Mouse (Mus musculus): ENCODE data around the gene Ppara.
"Not testable (repeated sequence)": the region's sequence is repeated elsewhere in the genome, so short reads cannot be mapped to it uniquely, and the experiment has no call there.

DNA sequence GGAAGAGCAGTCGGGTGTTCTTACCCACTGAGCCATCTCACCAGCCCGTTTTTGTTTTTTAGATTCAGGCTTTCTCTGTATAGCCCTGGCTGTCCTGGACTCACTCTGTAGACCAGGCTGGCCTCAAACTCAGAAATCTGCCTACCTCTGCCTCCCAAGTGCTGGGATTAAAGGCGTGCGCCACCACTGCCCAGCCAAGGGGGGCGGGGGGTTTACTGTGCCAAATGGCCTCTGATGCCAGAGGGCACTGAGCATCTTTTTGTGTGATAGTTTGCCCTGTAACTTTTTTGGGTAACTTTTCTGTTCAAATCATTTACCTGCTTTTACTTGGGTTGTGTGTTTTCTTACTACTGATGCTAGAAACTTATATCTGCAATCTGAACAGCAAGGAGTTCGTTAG is 44.1 kb downstream of the Ppara start:
- not testable (repeated sequence) for TF ChIP-seq TCF12 (IDR thresholded peaks at IDR 0.05; ENCODE audit: low read depth, low read length); CTCF (IDR thresholded peaks at IDR 0.05 in 2 of 3, conservative IDR thresholded peaks at IDR 0.05 in 1 of 3; ENCODE audit: control insufficient read depth in 1 of 3, insufficient read depth in 1 of 3, low read depth in 2 of 3, low read length in 3 of 3, poor library complexity in 1 of 3, severe bottlenecking in 1 of 3); POLR2A (IDR thresholded peaks at IDR 0.05; ENCODE audit: control insufficient read depth in 1 of 2, insufficient read depth in 1 of 2, low read depth in 1 of 2, low read length in 2 of 2, poor library complexity in 1 of 2); SIN3A (IDR thresholded peaks at IDR 0.05; ENCODE audit: low read length); KAT2A (conservative IDR thresholded peaks at IDR 0.05; ENCODE audit: low read depth, low read length)

Measured in MEL (cell line).